Mouse (Mus musculus): ENCODE results near the gene Zbtb16. TPM values are rescaled to one million over a fixed set of nuclear protein-coding genes. Genes with fewer than 3 reads are reported as not detected.

Gene Zbtb16
- polyA plus RNA-seq, 1 experiment from 2014 or later: 2.0 TPM

DNA sequence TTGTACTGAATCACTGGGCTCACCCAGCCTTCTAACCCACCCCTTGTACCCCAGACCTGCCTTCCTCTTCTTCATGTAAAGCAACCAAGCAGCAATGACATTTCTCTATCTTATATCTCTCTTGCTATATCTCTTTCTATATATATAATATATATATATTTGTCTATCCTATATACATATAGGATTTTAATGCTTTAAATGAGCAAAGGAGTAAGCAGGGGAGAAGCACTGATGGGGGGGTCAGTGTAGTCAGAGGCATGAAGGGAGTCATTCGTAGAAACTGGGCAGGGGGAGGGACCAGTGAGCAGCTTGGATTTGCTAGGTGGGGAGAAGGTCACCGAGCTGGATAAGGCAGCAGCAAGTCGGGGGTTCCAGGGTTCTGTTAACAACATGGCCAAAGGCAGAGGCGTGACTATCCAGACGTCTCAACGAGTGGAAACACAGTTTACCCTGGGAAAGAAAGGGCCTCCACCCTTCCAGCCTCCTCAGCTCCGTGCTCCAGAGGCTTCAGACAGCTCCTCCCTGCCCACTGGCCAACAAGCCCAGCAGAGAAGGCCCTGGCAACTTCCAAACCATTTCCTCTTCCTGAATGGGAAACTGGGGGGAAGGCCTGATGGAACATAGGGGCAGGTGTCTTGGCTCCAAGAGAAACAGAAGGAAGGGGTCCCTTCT is 182.5 kb downstream of the Zbtb16 start:
- H3K9ac ChIP-seq: no peak overlapping the region
- H3K36me3 ChIP-seq: no peaks in the 10 kb centered on the region
- H3K27ac ChIP-seq: no peak overlapping the region
- no peak for ATAC-seq
- 48% methylated on average over 7 of the region's 7 CpGs for WGBS
- no peaks in the 10 kb centered on the region for H3K9me3 ChIP-seq
- H3K4me3 ChIP-seq (replicated peaks): no peak overlapping the region
- H3K4me2 ChIP-seq (replicated peaks): no peak overlapping the region
- H3K4me1 ChIP-seq (replicated peaks): peaks cover 12% of the 10 kb centered on the region
- no peaks in the 10 kb centered on the region for H3K27me3 ChIP-seq (replicated peaks)

DNA sequence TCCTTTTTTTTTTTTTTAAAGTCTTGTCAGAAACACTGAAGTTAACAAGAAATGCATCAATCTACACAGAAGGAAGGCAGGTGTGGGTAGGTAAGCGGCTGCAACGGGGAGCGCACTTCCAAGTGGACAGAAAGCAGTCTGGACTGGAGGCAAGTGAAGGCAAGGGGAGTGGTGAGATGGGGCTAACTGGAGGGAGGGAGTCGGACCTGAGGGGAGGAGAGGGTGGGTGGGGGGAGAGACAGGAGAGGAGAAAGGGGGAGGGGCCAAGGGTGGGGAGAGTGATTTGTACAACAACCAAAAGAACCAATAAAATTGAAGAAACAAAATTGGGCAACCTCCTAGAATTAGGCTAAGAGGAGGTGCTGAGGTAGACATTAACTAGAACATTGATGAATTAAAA is 184.0 kb downstream of the Zbtb16 start:
- Histone ChIP-seq H3K4me2 (replicated peaks) (no peak overlapping the region), H3K9me3 (no peaks in the 10 kb centered on the region), H3K9ac (no peak overlapping the region), H3K36me3 (no peaks in the 10 kb centered on the region), H3K27ac (no peak overlapping the region), H3K4me3 (replicated peaks) (no peak overlapping the region), H3K4me1 (replicated peaks) (peaks cover 17% of the 10 kb centered on the region), H3K27me3 (replicated peaks) (peaks cover 5% of the 10 kb centered on the region; the same call in 1 of the 2 replicates)
- 65% methylated on average over 4 of the region's 4 CpGs for WGBS
- no peak for ATAC-seq

DNA sequence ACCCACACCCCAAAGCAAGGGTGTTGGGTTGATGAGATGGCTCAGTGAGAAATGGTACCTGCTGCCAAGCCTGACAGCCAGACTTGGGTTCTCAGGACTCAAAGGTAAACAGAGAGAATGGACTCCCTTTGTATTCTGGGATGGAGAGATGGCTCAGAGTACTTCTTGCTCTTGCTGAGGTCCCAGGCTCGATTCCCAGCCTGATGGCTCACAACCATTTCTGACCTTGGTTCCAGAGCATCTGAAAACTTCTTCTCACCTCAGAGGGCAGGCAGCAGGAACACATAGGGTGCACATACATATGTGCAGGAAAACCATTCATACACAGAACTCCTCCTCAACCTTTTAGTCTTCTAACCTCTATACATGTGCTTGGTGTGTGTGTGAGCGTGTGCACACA is 185.2 kb downstream of the Zbtb16 start:
- ATAC-seq: no peak
- Histone ChIP-seq H3K27ac (no peak overlapping the region), H3K36me3 (no peaks in the 10 kb centered on the region), H3K9me3 (no peaks in the 10 kb centered on the region), H3K4me1 (replicated peaks) (peaks cover 15% of the 10 kb centered on the region), H3K4me2 (replicated peaks) (no peak overlapping the region), H3K9ac (no peak overlapping the region), H3K4me3 (replicated peaks) (no peak overlapping the region), H3K27me3 (replicated peaks) (peaks cover 5% of the 10 kb centered on the region; the same call in 1 of the 2 replicates)
- 73% methylated on average over 2 of the region's 2 CpGs for WGBS

DNA sequence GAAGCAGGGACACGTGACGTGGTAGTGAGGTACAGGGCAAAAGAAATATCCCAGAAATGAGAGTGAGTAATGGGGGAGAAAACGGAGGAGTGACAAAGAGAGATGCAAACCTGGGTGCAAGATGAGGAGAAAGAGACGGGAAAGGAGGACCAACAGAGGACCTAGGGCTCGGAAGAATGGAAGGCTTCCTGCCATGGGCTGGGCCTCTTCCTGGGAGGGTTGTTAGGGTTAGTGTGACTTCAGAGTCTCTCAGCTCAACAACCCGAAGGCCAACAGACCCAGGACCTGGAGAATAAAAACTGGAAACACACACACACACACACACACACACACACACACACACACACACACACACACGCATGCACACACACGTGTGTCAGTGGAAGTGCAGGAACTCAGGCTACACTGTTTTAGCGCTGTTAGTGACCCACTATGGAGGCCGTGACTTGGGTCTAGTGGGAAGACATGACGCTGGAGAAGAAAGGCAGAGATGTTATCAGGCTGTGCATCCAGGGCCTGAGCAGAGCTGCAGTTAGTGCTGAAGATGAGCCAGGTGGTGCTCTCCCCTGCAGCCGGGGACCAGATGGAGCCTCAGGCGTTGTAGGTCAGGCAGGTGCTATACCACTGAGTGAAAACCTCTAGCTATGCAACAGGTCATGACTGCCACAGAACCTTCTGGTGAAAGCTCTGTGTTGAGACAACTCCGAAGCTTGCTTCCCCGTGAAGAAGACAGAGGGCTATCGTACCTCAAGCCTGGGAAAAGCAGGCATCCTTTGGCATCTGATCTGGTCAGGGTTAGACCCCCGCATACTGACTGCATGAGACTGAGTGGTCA is 186.0 kb downstream of the Zbtb16 start:
- Histone ChIP-seq H3K4me1 (replicated peaks) (peaks cover 14% of the 10 kb centered on the region), H3K27me3 (replicated peaks) (peaks cover 5% of the 10 kb centered on the region; the same call in 1 of the 2 replicates), H3K4me2 (replicated peaks) (peak overlapping the region; percentile 64), H3K4me3 (replicated peaks) (no peak overlapping the region), H3K9ac (no peak overlapping the region), H3K9me3 (no peaks in the 10 kb centered on the region), H3K36me3 (no peaks in the 10 kb centered on the region), H3K27ac (no peak overlapping the region)
- 52% methylated on average over 17 of the region's 17 CpGs for WGBS
- ATAC-seq: no peak

DNA sequence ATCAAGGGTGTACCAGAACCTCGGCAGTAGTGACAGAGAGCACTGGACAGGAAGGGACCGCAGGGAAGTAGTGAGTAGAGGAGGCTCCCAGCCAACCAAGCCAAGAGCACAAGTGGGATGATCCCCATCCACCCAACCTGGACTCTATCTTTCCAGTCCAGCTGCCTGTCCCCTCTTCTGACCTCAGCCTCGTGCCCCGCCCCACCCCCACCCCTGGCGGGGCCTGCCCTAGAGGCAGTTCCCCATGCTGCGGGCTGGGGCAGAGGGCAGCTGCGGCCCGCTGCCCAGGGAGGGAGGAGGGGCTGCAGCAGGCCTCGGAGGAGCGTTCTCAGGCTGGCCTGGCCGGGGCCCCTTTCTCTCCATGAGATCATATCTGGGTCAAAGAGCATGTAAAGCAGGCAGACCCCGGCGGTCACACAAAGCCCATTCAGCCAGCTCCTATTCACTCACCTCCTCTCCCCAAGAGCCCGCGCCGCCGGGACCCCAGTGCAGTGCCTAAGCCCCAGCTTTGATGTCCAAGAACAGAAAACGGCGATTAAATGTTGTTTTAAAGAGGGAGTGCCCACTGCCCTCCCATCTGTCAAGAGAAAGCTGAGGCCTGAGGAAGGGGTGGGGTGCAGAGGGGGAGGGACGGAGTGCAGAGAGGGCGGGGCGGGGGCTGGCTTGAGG is 186.8 kb downstream of the Zbtb16 start:
- Histone ChIP-seq H3K27ac (no peak overlapping the region), H3K4me1 (replicated peaks) (peaks cover 14% of the 10 kb centered on the region), H3K9me3 (no peaks in the 10 kb centered on the region), H3K4me2 (replicated peaks) (peak overlapping the region; percentile 64), H3K9ac (0 out of 2 replicates have a peak overlapping the region, but pooled peaks have one; percentile 3), H3K36me3 (no peaks in the 10 kb centered on the region), H3K4me3 (replicated peaks) (peak overlapping the region; percentile 27), H3K27me3 (replicated peaks) (peaks cover 5% of the 10 kb centered on the region; the same call in 1 of the 2 replicates)
- ATAC-seq: peak; percentile 50
- 5% methylated on average over 22 of the region's 22 CpGs for WGBS

DNA sequence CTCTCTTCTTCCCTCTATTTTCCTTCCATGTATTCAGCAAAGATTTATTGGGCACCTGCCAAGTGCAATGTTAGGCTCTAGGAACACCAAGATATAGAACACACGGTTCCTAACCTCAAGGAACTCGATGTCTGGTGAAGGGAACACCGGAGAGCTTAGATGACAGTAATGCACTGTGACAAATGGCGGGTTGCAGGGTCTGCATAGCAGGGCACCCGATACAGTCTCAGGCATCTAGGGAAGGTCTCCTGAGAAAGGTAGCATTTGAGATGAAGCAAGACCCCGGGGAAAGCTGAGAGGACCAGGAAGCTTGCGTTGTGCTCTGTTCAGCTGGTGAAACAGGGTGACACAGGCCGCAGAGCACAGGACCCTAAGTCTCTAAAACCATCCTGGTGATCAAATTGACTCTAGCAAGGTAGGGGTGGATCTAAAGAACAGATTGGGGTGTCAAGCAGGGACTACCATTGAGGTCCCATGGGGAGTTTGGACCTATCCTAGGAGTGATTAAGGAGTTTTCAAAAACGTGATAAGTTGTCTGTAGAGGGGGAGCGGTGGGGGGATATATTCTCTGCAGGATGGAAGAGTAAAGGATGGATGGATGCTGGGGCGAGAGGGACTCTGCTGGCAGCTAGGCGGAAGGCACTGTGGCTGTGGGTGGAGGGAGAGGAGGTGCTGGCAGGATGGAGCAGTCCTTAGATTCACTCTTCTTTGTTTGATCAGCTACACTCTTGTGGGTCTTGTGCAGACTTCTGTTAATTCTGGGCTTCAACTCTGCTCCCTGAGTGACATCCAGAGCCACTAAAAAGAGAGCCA is 187.5 kb downstream of the Zbtb16 start:
- H3K36me3 ChIP-seq: no peaks in the 10 kb centered on the region
- H3K27me3 ChIP-seq (replicated peaks): peaks cover 5% of the 10 kb centered on the region; the same call in 1 of the 2 replicates
- no peak for ATAC-seq
- H3K4me3 ChIP-seq (replicated peaks): peak overlapping the region; percentile 27; the same call in 1 of the 2 replicates
- H3K9ac ChIP-seq: no peak overlapping the region
- WGBS: 64% methylated on average over 12 of the region's 12 CpGs
- H3K4me2 ChIP-seq (replicated peaks): peak overlapping the region; percentile 64; the same call in 1 of the 2 replicates
- no peaks in the 10 kb centered on the region for H3K9me3 ChIP-seq
- H3K27ac ChIP-seq: no peak overlapping the region
- peaks cover 14% of the 10 kb centered on the region for H3K4me1 ChIP-seq (replicated peaks)

DNA sequence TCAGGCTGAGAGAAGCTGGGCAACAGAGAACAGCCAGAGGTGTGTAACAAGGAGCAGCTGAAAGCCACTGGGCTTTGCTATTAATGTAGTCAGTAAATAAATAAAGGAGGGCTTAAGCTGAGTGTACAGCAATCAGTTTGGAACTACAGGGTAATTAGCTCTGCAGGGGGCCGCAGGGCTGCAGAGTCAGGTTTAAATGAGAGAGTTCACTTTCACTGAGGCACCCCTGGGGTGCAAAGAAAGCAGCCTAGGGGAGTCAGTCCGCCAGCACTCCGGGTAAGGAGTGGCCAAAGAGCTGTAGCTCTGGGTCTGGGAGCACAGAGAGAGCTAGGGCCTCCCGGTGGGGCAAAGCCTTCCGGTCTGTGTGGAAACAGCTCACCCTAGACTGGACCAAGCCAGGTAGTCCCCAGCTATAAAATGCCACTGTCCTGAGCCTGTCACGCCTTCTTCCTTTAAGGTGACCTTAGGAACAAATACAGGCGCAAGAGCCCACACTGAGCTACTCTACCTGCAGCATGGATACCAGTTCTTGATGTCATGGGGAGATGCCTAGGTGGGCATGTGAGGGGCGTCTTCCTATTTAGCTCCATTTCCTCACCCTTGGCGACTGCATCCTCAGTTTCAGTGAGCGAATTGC is 188.3 kb downstream of the Zbtb16 start:
- 46% methylated on average over 10 of the region's 10 CpGs for WGBS
- H3K4me1 ChIP-seq (replicated peaks): peaks cover 14% of the 10 kb centered on the region
- H3K27ac ChIP-seq: no peak overlapping the region
- no peak overlapping the region for H3K9ac ChIP-seq
- ATAC-seq: no peak
- peaks cover 5% of the 10 kb centered on the region; the same call in 1 of the 2 replicates for H3K27me3 ChIP-seq (replicated peaks)
- H3K36me3 ChIP-seq: no peaks in the 10 kb centered on the region
- H3K4me3 ChIP-seq (replicated peaks): no peak overlapping the region
- H3K4me2 ChIP-seq (replicated peaks): no peak overlapping the region
- no peaks in the 10 kb centered on the region for H3K9me3 ChIP-seq

DNA sequence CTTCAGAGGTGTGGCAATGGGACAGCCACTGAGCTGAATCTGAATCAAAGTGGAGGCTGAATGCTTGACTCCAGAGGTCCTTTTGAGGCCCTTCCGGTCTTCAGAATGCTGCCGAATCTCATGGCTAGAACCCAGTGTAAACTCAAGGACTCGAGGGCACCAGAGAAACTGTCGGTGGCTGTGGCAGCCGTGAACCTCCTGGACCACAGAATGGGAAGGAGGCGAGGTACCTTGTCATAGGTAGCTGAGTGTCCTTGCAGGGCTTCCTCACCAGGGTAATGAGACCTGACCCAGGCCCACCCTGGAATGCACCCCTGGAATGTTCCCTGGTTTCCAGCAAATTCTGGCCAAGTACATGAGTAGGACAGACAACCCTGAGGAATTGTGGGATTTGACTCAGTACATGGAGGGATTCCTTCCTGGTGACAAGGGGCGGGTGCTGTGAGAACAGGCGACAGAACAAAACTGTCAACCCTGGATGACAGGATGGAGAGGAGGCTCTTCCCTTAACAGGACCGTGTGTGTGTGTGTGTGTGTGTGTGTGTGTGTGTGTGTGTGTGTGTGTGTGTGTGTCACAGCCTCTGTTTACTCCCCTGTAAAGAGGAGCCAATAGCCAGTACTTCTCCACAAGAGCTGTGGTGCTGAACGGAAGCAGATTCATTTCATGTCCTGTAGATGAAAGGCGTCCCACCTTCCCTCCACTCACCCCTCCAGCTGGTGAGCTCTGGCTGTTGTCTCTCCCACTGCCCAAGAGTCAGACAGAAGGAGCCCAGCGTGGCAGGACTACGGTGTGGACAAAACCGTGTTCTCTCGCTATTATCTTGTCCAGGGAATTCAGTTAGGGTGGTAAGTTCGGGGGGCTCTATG is 189.0 kb downstream of the Zbtb16 start:
- 60% methylated on average over 16 of the region's 16 CpGs for WGBS
- Histone ChIP-seq H3K4me2 (replicated peaks) (no peak overlapping the region), H3K9ac (no peak overlapping the region), H3K4me1 (replicated peaks) (peaks cover 14% of the 10 kb centered on the region), H3K4me3 (replicated peaks) (no peak overlapping the region), H3K27ac (no peak overlapping the region), H3K27me3 (replicated peaks) (peaks cover 5% of the 10 kb centered on the region; the same call in 1 of the 2 replicates), H3K36me3 (no peaks in the 10 kb centered on the region), H3K9me3 (no peaks in the 10 kb centered on the region)
- ATAC-seq: no peak

DNA sequence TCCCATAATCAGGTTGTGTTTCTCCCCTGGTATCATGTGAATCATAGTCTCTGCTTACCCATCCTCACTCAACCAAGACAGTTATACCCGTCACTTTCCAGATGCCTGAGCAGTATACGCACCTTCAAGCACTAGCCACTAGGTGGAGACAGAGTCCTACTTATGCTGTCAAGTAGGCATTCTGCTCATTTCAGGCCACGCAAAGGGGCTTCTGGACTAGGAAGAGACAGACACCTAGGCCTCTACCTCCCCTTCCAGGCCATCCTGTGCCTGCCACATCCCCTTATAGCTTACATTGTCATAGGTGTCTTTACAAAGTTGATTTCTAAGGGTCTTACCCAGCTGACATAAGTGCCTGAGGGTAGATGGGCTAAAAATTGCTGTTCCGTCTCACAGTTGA is 189.8 kb downstream of the Zbtb16 start:
- Histone ChIP-seq H3K36me3 (no peaks in the 10 kb centered on the region), H3K27ac (no peak overlapping the region), H3K9me3 (no peaks in the 10 kb centered on the region), H3K27me3 (replicated peaks) (peaks cover 5% of the 10 kb centered on the region; the same call in 1 of the 2 replicates), H3K4me1 (replicated peaks) (peaks cover 14% of the 10 kb centered on the region), H3K4me2 (replicated peaks) (no peak overlapping the region), H3K4me3 (replicated peaks) (no peak overlapping the region), H3K9ac (no peak overlapping the region)
- WGBS: 25% methylated on average over 4 of the region's 4 CpGs
- peak; percentile 47; the same call in 1 of the 2 replicates for ATAC-seq

DNA sequence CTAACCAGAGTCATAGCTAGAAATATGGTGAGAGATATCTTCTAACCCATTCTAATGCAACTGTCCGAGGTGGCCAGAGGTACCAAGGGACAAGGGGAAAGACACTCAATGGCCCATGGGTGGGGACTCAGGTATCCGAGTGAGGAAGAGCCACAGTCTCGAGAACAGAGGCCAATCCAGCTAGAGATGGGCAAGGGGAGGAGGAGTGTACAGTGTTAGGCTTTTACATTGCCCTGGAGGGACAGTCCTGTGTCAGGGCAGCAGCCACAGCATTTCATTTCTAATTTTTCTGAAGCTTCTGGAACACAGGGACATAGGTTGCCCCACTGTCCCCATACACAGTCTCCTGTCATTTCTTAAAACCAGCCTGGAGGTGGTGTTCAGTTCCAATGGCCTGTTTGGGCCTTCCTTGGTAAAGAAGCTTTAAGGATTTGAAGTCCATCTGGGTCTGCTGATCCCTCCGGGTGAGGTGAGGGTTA is 190.3 kb downstream of the Zbtb16 start:
- Histone ChIP-seq H3K9me3 (no peaks in the 10 kb centered on the region), H3K27ac (no peak overlapping the region), H3K9ac (no peak overlapping the region), H3K4me1 (replicated peaks) (peaks cover 14% of the 10 kb centered on the region), H3K4me2 (replicated peaks) (no peak overlapping the region), H3K4me3 (replicated peaks) (no peak overlapping the region), H3K36me3 (no peaks in the 10 kb centered on the region), H3K27me3 (replicated peaks) (peaks cover 5% of the 10 kb centered on the region; the same call in 1 of the 2 replicates)
- 52% methylated on average over 4 of the region's 4 CpGs for WGBS
- no peak for ATAC-seq

Data from intestine, embryonic 15.5 days (tissue).